Mouse (Mus musculus) CH12.LX (cell line): ENCODE results near the gene Acbd6. TPM values are rescaled to one million over a fixed set of nuclear protein-coding genes. Genes with fewer than 3 reads are reported as not detected.

Experiments
- DNase-seq: peaks from one replicate; pipeline ENCODE4 v3.0.0-alpha.2; 2013; ENCODE audit errors: extremely low read depth
- H3K27ac ChIP-seq: 2 replicates; pipeline ENCODE4 v1.5.1; 2012; ENCODE audit warnings: low read depth, mild to moderate bottlenecking, control low read depth, moderate library complexity; ENCODE audit not compliant: insufficient read depth
- H3K27me3 ChIP-seq: replicated peaks from 2 replicates; pipeline ENCODE3; 2012; ENCODE audit warnings: inconsistent platforms
- H3K36me3 ChIP-seq, 2 experiments: replicated peaks in 1 of 2; 2 replicates each; pipeline versions ENCODE3 to v1.6.1; 2012; ENCODE audit warnings: inconsistent platforms in 1 of 2, low read length in 1 of 2, mild to moderate bottlenecking in 1 of 2, mixed read lengths in 1 of 2, moderate library complexity in 1 of 2; ENCODE audit not compliant: control insufficient read depth in 1 of 2, insufficient read depth in 1 of 2
- H3K4me1 ChIP-seq, 2 experiments: 2 replicates each; pipeline ENCODE4 v1.6.1; 2012; ENCODE audit warnings: inconsistent platforms in 1 of 2, moderate library complexity in 1 of 2; ENCODE audit not compliant: insufficient read depth in 2 of 2, control insufficient read depth in 1 of 2
- H3K4me2 ChIP-seq: 2 replicates; pipeline ENCODE4 v1.6.1; 2012; ENCODE audit warnings: low read depth, mild to moderate bottlenecking, control low read depth; ENCODE audit not compliant: poor library complexity, insufficient read depth, severe bottlenecking
- H3K4me3 ChIP-seq, 3 experiments: fragments of 150-350 bp in 1 of 3; sonication (generic) in 1 of 3; replicated peaks in 1 of 3; 2 replicates each; pipeline versions ENCODE3 to v1.5.1; 2011 to 2012; ENCODE audit warnings: low read depth in 2 of 3, low read length in 2 of 3, mild to moderate bottlenecking in 2 of 3, moderate library complexity in 2 of 3, control low read depth in 1 of 3, improper control_type of control experiment in 1 of 3, inconsistent platforms in 1 of 3, mixed read lengths in 1 of 3; ENCODE audit not compliant: poor library complexity in 1 of 3
- H3K79me2 ChIP-seq: replicated peaks from 2 replicates; pipeline ENCODE4 v1.6.1; 2012; ENCODE audit warnings: mild to moderate bottlenecking, moderate library complexity; ENCODE audit not compliant: control insufficient read depth, poor library complexity, insufficient read depth, severe bottlenecking; ENCODE audit errors: extremely low read depth
- H3K9ac ChIP-seq: 2 replicates; pipeline ENCODE4 v1.6.1; 2012; ENCODE audit warnings: low read depth, mild to moderate bottlenecking, control low read depth, moderate library complexity; ENCODE audit not compliant: insufficient read depth
- H3K9me3 ChIP-seq: replicated peaks from 2 replicates; pipeline ENCODE3; 2012; ENCODE audit warnings: low read length, inconsistent platforms, mixed read lengths
- CHD1 ChIP-seq: IDR thresholded peaks from 2 replicates; pipeline ENCODE4 v1.6.1; 2012; ENCODE audit warnings: low read depth, low read length, improper control_type of control experiment, inconsistent platforms
- CHD2 ChIP-seq: IDR thresholded peaks from 2 replicates; pipeline ENCODE4 v1.6.1; 2011; ENCODE audit warnings: low read length, improper control_type of control experiment
- EP300 ChIP-seq: IDR thresholded peaks from 2 replicates; pipeline ENCODE4 v1.6.1; 2011; ENCODE audit warnings: low read length, improper control_type of control experiment
- ETS1 ChIP-seq: conservative IDR thresholded peaks from 2 replicates; pipeline ENCODE4 v1.6.1; 2012; ENCODE audit warnings: low read depth, mild to moderate bottlenecking, inconsistent platforms, low read length, improper control_type of control experiment, moderate library complexity
- GABPA ChIP-seq: IDR thresholded peaks from 2 replicates; pipeline ENCODE4 v1.6.1; 2012; ENCODE audit warnings: low read depth, low read length, improper control_type of control experiment, inconsistent platforms; ENCODE audit not compliant: insufficient replicate concordance
- HCFC1 ChIP-seq: IDR thresholded peaks from 2 replicates; pipeline ENCODE4 v1.6.1; 2012; ENCODE audit warnings: low read depth, mild to moderate bottlenecking, inconsistent platforms, low read length, improper control_type of control experiment
- JUN ChIP-seq: IDR thresholded peaks from 2 replicates; pipeline ENCODE4 v1.6.1; 2011; ENCODE audit warnings: low read depth, mild to moderate bottlenecking, low read length, improper control_type of control experiment, moderate library complexity; ENCODE audit not compliant: insufficient read depth
- MAX ChIP-seq: IDR thresholded peaks from 2 replicates; pipeline ENCODE4 v1.6.1; 2011; ENCODE audit warnings: low read length, improper control_type of control experiment
- MEF2A ChIP-seq: IDR thresholded peaks from 2 replicates; pipeline ENCODE4 v1.6.1; 2014; ENCODE audit warnings: low read depth, mild to moderate bottlenecking, inconsistent platforms, low read length, improper control_type of control experiment, borderline replicate concordance
- NELFE ChIP-seq: IDR thresholded peaks from 2 replicates; pipeline ENCODE4 v1.6.1; 2011; ENCODE audit warnings: low read depth, low read length, improper control_type of control experiment
- NRF1 ChIP-seq: IDR thresholded peaks from 2 replicates; pipeline ENCODE4 v1.6.1; 2014; ENCODE audit warnings: low read depth, mild to moderate bottlenecking, inconsistent platforms, low read length, improper control_type of control experiment, moderate library complexity
- PAX5 ChIP-seq: IDR thresholded peaks from 2 replicates; pipeline ENCODE4 v1.6.1; 2012; ENCODE audit warnings: low read length, inconsistent platforms, mixed read lengths
- RCOR1 ChIP-seq: conservative IDR thresholded peaks from 2 replicates; pipeline ENCODE4 v1.6.1; 2012; ENCODE audit warnings: low read depth, mild to moderate bottlenecking, inconsistent platforms, low read length, improper control_type of control experiment
- TBP ChIP-seq: conservative IDR thresholded peaks from 2 replicates; pipeline ENCODE4 v1.6.1; 2011; ENCODE audit warnings: low read depth, low read length, improper control_type of control experiment
- ZC3H11A ChIP-seq: IDR thresholded peaks from 2 replicates; pipeline ENCODE4 v1.6.1; 2012; ENCODE audit warnings: low read depth, mild to moderate bottlenecking, inconsistent platforms, low read length, improper control_type of control experiment
- ZNF384 ChIP-seq: IDR thresholded peaks from 2 replicates; pipeline ENCODE4 v1.6.1; 2012; ENCODE audit warnings: low read depth, low read length, improper control_type of control experiment, inconsistent platforms
- dilution Hi-C: fragments of 300-500 bp; cut with MboI; formaldehyde crosslinking; loops from 2 replicates; pipeline ENCODE4 v1.14.3; 2020; ENCODE audit warnings: low sequenced_read_pairs; ENCODE audit not compliant: extremely low pct_unique_long_range_greater_than_20kb, extremely low pct_ligation_motif_present
- in situ Hi-C: fragments of 300-500 bp; cut with MboI; formaldehyde crosslinking; loops from 3 replicates; pipeline ENCODE4 v1.14.3; 2019; ENCODE audit warnings: low sequenced_read_pairs, low pct_ligation_motif_present, low pct_unique_long_range_greater_than_20kb, mixed read lengths
- polyA plus RNA-seq: library from polyadenylated mRNA; unstranded; fragments of >175 nt; gene quantifications from 2 replicates; pipeline ENCODE4 v1.2.1, GENCODE M21; 2012; ENCODE audit warnings: low read depth; ENCODE audit not compliant: insufficient read length
- total RNA-seq, 2 experiments: library from RNA; depleted of rRNA; stranded (reverse); fragments of 300-350 nt in 1 of 2; fragments of >200 nt in 1 of 2; gene quantifications; 2 replicates each; pipeline ENCODE4 v1.2.3; 2012 to 2014

Acbd6 gene
- total and polyA plus RNA-seq, 3 experiments = 51.9 to 97.8 (median 74.4) TPM

GRCm38 (mm10) chr1:155650121-155650846 is 92.4 kb downstream of the Acbd6 start:
- Histone ChIP-seq H3K4me2 (no peak overlapping the region), H3K9me3 (no peaks in the 10 kb centered on the region), H3K79me2 (no peaks in the 10 kb centered on the region), H3K36me3 (peaks cover 0 to 2% of the 10 kb centered on the region in 2 experiments), H3K27me3 (no peaks in the 10 kb centered on the region), H3K4me1 (peaks cover 4 to 15% of the 10 kb centered on the region in 2 experiments; a peak in 3 of 4 replicates), H3K27ac (no peak overlapping the region), H3K9ac (no peak overlapping the region), H3K4me3 (no peak overlapping the region)
- no peak for TF ChIP-seq CHD2
- no peak for TF ChIP-seq PAX5
- TF ChIP-seq NELFE = no peak
- no peak for TF ChIP-seq MEF2A
- no peak for TF ChIP-seq GABPA
- TF ChIP-seq ETS1 = no peak
- no peak for TF ChIP-seq NRF1
- no peak for TF ChIP-seq TBP
- TF ChIP-seq CHD1 = no peak
- TF ChIP-seq HCFC1 = no peak
- in situ Hi-C loops (no loop called here), dilution Hi-C loops (no loop called here)
- DNase-seq = no peak

GRCm38 (mm10) chr1:155654961-155655360 is 97.0 kb downstream of the Acbd6 start:
- Histone ChIP-seq H3K4me3 (no peak overlapping the region), H3K9ac (no peak overlapping the region), H3K36me3 (peaks cover 0 to 2% of the 10 kb centered on the region in 2 experiments), H3K4me1 (peaks cover 4 to 6% of the 10 kb centered on the region in 2 experiments; a peak in 2 of 4 replicates), H3K27me3 (no peaks in the 10 kb centered on the region), H3K9me3 (no peaks in the 10 kb centered on the region), H3K79me2 (no peaks in the 10 kb centered on the region), H3K4me2 (no peak overlapping the region), H3K27ac (no peak overlapping the region)
- dilution Hi-C loops (no loop called here), in situ Hi-C loops (no loop called here)
- no peak for DNase-seq
- TF ChIP-seq JUN = no peak
- TF ChIP-seq ZNF384 = no peak
- no peak for TF ChIP-seq EP300
- TF ChIP-seq MAX = no peak
- TF ChIP-seq ZC3H11A = no peak
- no peak for TF ChIP-seq RCOR1
